Mouse (Mus musculus) brain, embryonic 14.5 days (tissue): ENCODE data around the gene Gm10638. TPM values are rescaled to one million over a fixed set of nuclear protein-coding genes. Genes with fewer than 3 reads are reported as not detected.

Experiments used
- DNase-seq: peaks from one replicate; pipeline ENCODE4 v3.0.0-alpha.2; 2011; ENCODE audit warnings: low read depth
- CTCF ChIP-seq: fragments of 200-500 bp; IDR thresholded peaks from 2 replicates; pipeline ENCODE4 v1.5.1; 2012; ENCODE audit warnings: inconsistent platforms, mild to moderate bottlenecking, moderate library complexity, borderline replicate concordance; ENCODE audit not compliant: insufficient read depth, insufficient read length; ENCODE audit errors: extremely low read depth
- POLR2A ChIP-seq: fragments of 200-500 bp; IDR thresholded peaks from 2 replicates; pipeline ENCODE4 v1.6.1; 2012; ENCODE audit warnings: mild to moderate bottlenecking, inconsistent platforms, borderline replicate concordance; ENCODE audit not compliant: poor library complexity, insufficient read depth, insufficient read length, severe bottlenecking; ENCODE audit errors: extremely low read depth
- polyA plus RNA-seq: library from polyadenylated mRNA; depleted of rRNA; stranded (reverse); fragments of >200 nt; gene quantifications from 2 replicates; pipeline ENCODE4 v1.2.3, GENCODE M21; 2012; rRNA removed

Gene Gm10638
- polyA plus RNA-seq, 1 experiment, result 1.7 TPM

DNA sequence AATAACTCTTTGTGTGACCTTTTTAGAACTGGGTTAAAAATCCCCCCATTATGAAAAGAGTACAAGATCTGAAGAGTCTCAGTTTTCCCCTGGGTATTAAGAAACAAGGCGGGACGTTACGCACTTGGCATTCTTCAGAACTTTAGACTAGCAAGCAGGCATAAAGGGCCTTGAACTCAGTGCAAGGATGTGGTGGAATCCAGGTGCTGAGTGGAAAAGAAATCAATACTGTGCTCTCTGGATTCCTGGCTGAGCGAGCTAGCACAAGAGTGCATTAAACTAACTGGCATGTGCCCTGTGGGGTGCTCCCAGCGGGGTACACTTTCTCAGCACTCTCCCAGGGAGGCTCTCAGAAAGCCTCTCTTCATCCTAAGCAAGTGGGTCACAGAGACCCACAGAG, 17.3 kb downstream of the Gm10638 start:
- TF ChIP-seq POLR2A (no peak), CTCF (no peak)
- DNase-seq, result no peak

DNA sequence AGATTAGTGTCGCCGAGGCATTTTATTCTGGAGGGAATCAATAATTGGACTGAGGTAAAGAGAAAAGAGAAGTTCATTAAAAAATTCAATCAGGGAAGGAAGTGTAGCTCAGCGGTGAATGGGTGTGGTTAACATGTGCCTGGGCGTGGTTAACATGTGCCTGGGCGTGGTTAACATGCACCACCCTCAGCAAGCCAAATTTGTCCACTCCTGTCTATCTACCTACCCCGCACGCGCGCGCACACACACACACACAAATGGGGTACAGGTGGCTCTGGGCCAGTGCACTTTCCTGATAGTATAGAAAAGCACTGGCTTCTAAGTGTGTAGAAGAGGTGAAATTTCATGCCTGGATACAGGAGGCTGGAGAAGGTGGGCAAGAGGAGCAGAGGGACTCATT, 19.7 kb downstream of the Gm10638 start:
- TF ChIP-seq CTCF, result no peak
- no peak for TF ChIP-seq POLR2A
- DNase-seq, result no peak

DNA sequence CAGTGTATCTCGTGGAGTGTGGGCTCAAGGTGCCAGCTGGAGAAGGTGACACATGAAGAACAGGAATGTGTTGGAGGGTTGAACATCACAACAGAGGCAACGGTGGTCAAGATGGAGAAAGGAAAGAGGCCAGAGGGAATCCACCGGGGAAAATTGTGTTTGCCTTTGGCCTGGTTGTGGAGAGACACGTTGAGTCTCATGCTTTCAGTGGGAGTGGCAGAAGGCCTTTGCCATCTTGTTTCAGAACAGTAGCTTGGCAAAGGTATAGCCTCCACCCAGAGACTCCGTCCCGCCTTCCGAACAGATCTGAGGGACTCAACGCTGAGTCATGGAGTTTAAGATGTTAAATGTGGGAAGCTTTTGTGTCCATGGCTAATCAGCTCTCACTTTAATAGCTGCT, 20.2 kb downstream of the Gm10638 start:
- DNase-seq, result no peak
- TF ChIP-seq CTCF (no peak), POLR2A (no peak)

DNA sequence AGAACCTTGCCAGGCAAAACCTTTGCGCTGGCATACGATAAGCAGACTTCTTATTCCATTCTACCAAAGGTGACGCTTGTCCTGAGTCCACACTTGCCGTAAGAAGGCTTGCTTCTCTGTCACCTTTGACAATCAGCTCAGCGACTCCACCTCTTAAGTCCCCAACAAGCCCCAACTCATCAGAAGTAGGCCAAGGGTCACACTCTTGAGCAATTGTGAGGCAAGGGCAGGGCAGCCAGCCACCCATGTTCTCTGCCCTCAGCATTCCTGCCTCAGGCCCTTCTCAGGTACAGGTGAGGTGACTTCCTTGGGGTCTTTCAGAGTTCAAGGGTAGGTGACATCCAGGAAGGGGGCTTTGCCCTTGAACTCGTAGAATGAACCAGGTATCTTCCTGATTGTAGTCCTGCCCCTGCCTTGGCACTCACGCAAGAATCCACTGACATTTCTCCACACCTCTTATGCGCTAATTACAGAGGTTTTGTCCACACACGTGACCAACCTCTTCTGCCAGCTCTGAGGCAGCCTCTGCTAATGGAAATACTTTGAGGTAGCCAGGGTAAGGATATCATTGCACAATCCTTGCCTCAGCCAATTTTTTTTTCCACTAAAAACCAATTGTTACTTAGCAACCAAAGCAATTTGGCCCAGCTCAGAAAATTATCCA, 21.2 kb downstream of the Gm10638 start:
- peak; percentile 18 for DNase-seq
- TF ChIP-seq CTCF, result no peak
- no peak for TF ChIP-seq POLR2A

DNA sequence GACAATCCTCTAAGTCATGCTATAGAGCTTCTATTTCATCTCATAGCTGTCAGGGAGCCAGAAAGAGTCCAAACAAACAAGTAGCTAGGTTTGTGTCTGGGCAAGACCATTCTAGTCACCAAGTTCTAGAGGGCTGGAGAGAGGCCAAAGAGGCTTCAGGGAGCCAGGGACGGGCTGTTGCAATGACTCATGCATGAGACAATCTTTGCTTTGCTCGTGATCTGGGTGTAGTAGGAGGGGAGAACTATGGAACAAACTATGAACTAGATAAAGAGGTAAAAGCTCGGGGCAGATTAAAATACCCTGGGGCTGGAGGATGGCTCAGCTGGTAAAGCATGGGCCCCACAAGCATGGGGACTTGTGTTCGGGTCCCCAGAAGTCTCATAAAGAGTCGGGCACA, 23.0 kb downstream of the Gm10638 start:
- no peak for DNase-seq
- TF ChIP-seq CTCF (no peak), POLR2A (no peak)

DNA sequence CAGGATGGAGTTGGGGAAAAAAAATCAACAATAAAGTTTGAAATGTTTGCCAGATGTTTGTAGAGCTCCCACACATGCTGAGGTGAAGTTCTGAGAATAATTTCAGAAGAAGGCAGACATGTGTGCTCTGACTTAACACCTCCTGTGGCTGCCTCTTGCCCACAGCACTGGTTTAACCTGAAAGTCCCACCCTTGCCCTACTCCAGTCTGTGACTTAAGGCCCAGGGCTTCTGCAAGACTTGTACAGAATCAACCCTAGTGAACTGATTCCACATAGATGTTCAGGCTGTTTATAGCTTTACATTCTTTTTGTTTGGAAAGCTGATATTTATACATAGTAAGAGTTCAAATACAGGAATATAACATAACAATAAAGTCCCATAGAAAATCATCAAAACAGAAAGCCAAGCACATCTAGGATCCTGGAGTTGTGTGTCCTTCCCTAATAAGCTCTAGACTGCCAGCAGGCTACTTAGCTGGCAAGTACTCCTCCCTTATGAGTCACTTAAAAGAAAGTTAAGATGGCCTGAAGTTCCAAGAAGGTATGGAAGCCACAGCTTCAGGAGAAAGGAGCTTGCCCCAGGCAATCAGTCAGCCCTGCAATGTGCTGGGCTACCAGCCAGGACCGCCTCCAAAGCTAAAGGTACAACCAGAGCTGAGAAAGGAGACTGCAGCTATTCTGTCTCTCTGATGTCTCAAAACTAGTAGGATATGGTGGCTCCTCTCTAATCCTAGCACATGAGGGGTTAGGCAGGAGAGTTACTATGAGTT, 24.6 kb downstream of the Gm10638 start:
- DNase-seq, result no peak
- TF ChIP-seq POLR2A (no peak), CTCF (no peak)

DNA sequence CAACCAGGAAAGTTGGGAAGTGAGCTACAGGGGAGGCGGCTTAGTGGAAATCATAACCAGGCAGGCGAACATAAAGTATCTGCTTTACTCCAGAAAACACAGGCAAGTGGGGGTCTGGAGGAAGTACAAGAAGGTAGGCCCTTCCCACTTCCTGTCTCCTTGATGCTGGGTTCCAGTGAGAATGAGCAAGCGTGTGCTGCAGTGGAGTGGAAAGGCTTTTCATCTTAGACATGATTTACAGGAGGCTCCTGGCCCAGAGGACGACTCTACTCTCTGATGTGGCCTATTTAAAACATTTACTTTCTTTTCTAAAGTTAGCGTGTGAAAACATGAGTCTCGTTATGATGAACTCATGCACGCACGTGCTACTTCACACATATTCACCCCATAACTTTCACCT, 33.7 kb downstream of the Gm10638 start:
- no peak for DNase-seq
- TF ChIP-seq POLR2A, result no peak
- no peak for TF ChIP-seq CTCF

DNA sequence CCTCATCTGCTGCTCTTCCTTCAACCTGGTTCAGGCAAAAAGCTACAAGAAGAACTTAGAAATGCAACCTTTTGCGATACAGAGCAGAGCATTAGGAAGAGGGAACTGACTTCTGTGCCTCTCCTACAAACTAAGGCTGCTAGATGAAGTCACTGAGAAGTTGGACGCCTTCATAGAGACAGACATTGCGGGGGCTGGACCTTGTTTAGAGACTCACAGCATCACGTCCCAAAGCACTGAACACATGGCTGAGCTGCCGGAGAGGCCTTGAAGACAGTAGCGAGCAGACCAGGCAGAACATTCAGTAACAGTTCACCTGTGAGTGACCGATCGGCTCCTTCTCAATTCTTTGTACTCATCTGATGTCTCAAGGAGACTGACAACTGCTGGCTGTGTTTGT, 35.6 kb downstream of the Gm10638 start:
- TF ChIP-seq CTCF (no peak), POLR2A (no peak)
- no peak for DNase-seq

DNA sequence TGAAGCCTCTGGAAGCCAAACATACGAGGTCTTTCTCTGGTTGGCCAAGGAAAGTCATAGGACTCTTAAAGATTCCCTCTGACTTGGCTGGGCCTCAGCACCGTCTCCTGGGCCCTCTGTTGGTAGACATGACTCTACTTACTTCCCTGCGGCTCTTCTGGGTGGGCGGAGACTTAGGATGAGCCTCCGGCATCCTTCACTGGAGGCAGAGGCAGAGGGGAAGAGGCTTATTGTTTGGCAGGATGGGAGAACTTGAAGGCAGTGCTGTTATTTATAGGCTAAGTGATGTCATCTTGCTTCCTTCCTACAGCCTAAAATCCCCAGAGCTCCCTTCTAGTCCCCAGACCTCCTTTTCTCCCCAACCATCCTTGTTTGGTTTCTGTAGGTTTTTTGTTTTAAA, 41.0 kb downstream of the Gm10638 start:
- TF ChIP-seq POLR2A, result no peak
- no peak for TF ChIP-seq CTCF
- no peak for DNase-seq

DNA sequence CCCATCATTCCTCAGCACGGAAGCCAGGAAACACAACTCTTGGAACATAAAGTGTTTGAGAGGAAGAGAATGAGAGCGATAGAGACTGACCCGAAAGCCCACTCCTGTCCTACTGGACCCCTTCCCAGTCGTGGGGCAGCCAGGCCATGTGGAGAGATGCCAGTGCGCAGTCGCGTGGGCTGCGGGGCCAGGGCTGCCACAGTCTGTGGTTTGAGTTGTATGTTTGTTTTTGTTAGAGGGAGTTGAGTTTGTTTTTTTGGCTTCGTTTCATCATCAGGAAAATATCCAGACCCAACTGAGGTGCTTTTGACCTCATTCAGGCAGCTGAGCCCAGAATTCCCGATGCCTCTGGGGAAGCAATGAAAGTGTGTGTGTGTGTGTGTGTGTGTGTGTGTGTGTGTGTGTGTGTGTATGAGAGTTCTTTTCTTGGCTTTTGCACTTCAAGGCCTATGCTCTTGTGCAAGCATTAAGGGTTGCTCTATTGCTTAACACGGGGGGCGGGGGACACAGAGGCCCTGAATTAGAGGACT, 42.5 kb downstream of the Gm10638 start:
- DNase-seq, result peak; percentile 20
- no peak for TF ChIP-seq CTCF
- TF ChIP-seq POLR2A, result no peak

DNA sequence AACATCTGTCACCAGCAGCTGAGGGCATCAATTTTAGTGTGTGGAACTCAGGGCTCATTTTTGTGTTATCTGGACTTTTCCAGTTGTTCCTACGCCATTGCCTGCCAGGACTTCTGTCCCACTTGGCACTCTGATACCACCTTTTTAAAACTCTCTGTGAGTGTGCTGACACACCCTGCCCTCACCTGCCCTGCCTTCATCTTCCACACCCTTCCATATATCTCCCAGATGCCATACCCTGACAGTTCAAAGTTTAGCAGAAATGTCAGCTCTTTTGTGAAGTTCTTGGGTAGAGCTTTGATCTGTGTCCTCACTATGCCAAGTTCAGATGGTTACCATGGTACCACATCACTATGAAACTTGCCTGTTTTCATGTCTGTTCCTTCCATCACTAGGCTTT, 44.1 kb downstream of the Gm10638 start:
- DNase-seq, result no peak
- TF ChIP-seq POLR2A (no peak), CTCF (no peak)

DNA sequence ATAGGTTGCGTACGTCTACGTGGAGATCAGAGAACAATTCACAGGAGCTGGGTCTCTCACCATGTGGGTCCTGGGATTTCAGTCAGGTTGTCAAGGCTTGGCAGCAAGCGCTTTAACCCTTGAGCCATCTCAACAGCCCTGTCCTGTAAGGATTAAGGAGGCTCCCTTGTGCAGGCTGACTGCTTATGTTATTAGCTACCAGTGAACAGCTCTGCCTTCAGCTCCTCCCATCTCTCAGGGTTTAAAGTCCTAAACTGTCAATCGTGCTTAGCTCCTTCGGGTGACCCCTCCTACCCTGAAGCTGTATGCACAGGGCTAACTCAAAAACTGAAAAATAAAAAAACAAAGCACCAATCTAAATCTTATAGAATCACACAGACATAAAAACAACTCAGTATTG, 46.0 kb downstream of the Gm10638 start:
- TF ChIP-seq CTCF, result no peak
- TF ChIP-seq POLR2A, result no peak
- no peak for DNase-seq

DNA sequence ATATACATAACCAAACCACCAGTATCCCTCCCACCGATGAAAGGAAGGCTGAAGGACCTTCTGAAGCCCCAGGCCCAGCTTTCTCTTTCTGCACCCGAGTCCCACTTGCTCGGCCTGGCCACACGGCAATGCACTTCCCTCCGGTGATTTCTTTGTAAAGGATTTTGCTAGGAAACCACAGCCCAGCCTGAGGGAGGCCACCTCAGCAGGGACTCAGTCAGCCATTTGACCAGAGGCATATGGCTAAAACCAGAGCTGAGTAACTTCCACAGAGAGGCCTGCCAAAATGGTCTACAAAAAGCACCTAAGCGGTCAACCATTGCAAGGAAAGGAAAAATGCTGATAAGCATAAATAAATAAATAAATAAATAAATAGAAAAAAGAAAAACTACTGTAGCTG, 49.2 kb downstream of the Gm10638 start:
- TF ChIP-seq POLR2A (no peak), CTCF (no peak)
- no peak for DNase-seq

Other genes starting within 250 kb of the Gm10638 start
- 0.23 and 0.52 TPM in 2 replicates for gene Abcc12, start 165.0 kb upstream of the Gm10638 start, polyA plus RNA-seq
- gene Lonp2, start 121.7 kb upstream of the Gm10638 start, polyA plus RNA-seq, result 45.2 and 53.5 TPM in 2 replicates
- 66.4 and 79.3 TPM in 2 replicates for gene Siah1a, start 235 bp downstream of the Gm10638 start, polyA plus RNA-seq
- gene N4bp1, start 139.6 kb downstream of the Gm10638 start, polyA plus RNA-seq, result 14.3 and 23.5 TPM in 2 replicates